In genomic region chr2:178526776-178527175, GRCm38 (mm10) we compare ENCODE assay signal across 25 mouse cellular contexts.
"Had no signal": no experiment of that assay in that cellular context is flagged by ENCODE, and none has a peak within 500 bp of the region (broad histone marks: within the 10 kb centered on the region; RNA-seq: fewer than 3 reads in every experiment).

No protein-coding gene starts in this region.

- H3K27ac ChIP-seq: kidney, embryonic 15.5 days; left cerebral cortex, adult 2 months; limb, embryonic 12.5 days; limb, embryonic 15.5 days; liver, embryonic 12.5 days; liver, embryonic 15.5 days; lung, embryonic 15.5 days; midbrain, embryonic 10.5 days; neural tube, embryonic 12.5 days; stomach, postnatal 0 days had no signal

- H3K4me2 ChIP-seq: kidney, embryonic 15.5 days; limb, embryonic 12.5 days; limb, embryonic 15.5 days; liver, embryonic 12.5 days; liver, embryonic 15.5 days; lung, embryonic 15.5 days; neural tube, embryonic 12.5 days had no signal

- H3K9ac ChIP-seq: kidney, embryonic 15.5 days; limb, embryonic 12.5 days; limb, embryonic 15.5 days; liver, embryonic 12.5 days; liver, embryonic 15.5 days; lung, embryonic 15.5 days; neural tube, embryonic 12.5 days had no signal

- H3K36me3 ChIP-seq: kidney, embryonic 15.5 days; limb, embryonic 12.5 days; limb, embryonic 15.5 days; liver, embryonic 12.5 days; liver, embryonic 15.5 days; lung, embryonic 15.5 days; midbrain, embryonic 10.5 days; neural tube, embryonic 12.5 days had no signal

- H3K27me3 ChIP-seq: kidney, embryonic 15.5 days; liver, embryonic 12.5 days; liver, embryonic 15.5 days; lung, embryonic 15.5 days; neural tube, embryonic 12.5 days had no signal

- H3K9me3 ChIP-seq: kidney, embryonic 15.5 days; limb, embryonic 12.5 days; limb, embryonic 15.5 days; liver, embryonic 12.5 days; liver, embryonic 15.5 days; lung, embryonic 15.5 days; megakaryocyte, embryonic 14.5 days; midbrain, embryonic 10.5 days; neural tube, embryonic 12.5 days had no signal

- DNase-seq: kidney, postnatal 10 days; kidney, postnatal 36 days; layer of hippocampus, postnatal 36 days; left cerebral cortex, postnatal 4 days; lung, adult 18-20 months; lung, postnatal 10 days; lung, postnatal 36 days; midbrain, embryonic 14.5 days; right cerebral cortex, adult 18-20 months; right cerebral cortex, postnatal 14 days; right cerebral cortex, postnatal 4 days; thymus, adult 2 months; thymus, postnatal 14 days; thymus, postnatal 4 days had no signal

- H3K4me1 ChIP-seq: kidney, embryonic 15.5 days; limb, embryonic 15.5 days; liver, embryonic 12.5 days; liver, embryonic 15.5 days; lung, embryonic 15.5 days; midbrain, embryonic 10.5 days; neural tube, embryonic 12.5 days had no signal

- H3K4me3 ChIP-seq: kidney, embryonic 15.5 days; left cerebral cortex, adult 2 months; limb, embryonic 12.5 days; limb, embryonic 15.5 days; liver, embryonic 12.5 days; liver, embryonic 15.5 days; lung, embryonic 15.5 days; megakaryocyte, embryonic 14.5 days; midbrain, embryonic 10.5 days; neural tube, embryonic 12.5 days had no signal

- ATAC-seq: liver, embryonic 12.5 days had no signal
